Mouse (Mus musculus): ENCODE results near the gene Poln.

Poln gene

DNA sequence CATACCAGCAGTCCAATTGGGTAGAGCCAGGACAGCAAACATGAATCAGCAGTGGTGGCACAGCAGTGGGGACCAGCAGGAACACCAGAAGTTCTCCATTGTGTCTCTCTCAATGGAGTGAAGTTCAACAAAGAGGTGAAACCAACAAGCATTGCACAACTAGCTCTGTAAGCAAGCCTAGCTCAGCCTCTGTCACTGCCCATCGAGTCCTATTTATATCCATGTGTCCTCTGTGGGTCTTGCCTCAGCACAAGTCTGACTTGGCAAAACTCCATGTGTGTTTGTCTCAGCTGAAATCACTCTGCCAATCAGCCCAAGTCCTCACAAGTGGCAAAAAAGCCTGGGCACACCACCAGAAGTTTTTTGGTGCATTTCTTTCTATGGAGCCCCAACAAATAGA lies 63.6 kb downstream of the Poln start:
- DNase-seq (ENCODE audit: low spot score) = no peak

GRCm38 (mm10) chr5:34097333-34097732 lies 71.9 kb downstream of the Poln start:
- DNase-seq (ENCODE audit: low spot score) = no peak

DNA sequence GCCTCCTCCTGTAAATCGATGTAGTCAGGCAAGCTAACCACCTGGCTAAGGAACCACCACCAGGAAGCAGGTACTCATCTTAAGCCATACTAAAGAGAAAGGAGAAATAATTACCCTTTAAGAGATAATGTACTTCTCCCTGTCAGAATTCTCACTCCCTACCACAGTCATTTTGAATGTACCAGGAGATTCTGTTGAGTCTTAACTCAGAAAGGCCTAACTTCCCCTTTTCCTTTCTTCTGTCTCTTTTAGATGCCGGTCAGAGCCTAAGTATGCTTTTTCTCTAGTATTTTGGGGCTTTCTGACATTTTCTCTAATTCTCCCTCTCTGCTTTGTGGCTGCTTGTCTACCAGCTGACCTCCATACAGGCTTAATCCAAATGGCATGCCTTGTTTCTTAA lies 76.2 kb downstream of the Poln start:
- DNase-seq (ENCODE audit: low spot score) = no peak

DNA sequence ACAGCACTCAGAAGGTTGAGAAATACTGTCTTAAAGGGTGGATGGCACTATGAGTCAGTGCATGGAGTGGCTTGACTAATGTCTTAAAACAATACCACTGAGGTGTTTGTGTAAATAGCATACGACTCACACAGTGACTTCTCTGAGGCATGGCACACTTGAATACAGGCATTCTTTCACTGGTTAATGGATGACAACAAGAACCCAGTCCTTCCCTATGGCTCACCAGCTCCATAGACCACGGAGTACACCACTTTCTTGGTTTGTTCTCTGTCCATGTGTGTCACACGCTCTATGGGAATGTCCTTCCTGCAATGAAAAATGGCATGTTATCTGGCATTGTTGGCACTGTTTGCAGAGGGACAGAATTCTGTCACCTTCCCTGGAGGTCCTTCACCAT lies 136.7 kb downstream of the Poln start:
- DNase-seq (ENCODE audit: low spot score) = no peak

DNA sequence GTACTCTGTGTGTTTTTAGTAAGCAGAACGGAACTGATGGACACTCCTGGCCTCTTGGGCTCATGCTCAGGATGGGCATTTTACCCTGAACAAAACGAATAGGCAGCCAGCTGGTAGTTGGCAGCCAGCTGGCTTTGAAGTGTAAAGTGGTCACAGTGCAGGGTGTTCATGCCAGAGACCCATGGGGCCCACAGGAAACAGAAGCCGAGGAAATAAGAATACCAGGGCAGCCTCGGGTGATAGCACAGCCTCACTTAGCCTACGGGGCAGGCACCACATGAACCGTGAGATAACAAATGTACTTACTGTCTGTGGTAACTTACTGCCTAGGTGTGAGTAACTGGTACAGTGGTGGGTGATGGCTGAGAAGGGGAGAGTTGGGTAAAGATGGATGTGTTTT lies 138.2 kb downstream of the Poln start:
- no peak for DNase-seq (ENCODE audit: low spot score)

- DNase-seq (ENCODE audit: low spot score) = no peak
Measured at GRCm38 (mm10) chr5:34030101-34030500, 139.1 kb downstream of the Poln start.

DNA sequence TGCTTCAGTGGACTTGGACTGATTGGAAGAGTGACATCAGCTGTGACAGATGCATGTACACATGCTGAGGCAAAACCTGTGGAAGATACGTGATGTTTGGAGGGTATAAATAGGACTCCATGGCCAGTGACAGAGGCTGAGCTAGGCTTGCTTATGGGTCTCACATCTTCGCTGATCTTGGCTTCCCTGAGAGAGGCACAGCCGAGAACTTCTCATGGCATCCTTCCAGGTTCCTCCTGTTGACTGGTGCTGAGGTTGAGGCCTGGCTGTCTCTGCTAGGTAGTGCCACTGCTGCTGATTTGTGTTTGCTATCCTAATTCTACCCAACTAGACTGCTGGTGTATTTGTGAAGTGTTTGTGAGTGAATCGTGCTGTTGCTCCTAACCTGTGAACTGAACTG lies 150.3 kb downstream of the Poln start:
- DNase-seq (ENCODE audit: low spot score) = no peak

DNA sequence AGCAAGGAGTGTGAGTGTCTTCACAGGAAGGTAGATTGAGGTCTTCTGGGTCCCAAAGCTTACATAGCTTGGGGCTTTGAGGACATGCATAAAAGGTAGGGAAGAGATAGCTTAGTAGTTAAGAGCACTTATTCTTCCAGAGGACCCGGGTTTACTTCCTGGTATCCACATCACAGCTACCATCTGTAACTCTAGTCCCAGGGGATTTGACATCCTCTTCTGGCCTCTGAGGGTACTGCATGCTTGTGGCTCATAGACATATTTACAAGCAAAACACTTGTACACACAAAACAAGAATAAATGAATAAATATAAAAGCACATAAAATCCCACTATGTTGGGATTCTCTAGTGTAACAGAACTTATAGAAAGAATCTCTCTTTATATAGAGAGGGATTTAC lies 154.6 kb downstream of the Poln start:
- DNase-seq (ENCODE audit: low spot score) = no peak

GRCm38 (mm10) chr5:34007392-34007941 lies 161.8 kb downstream of the Poln start:
- no peak for DNase-seq (ENCODE audit: low spot score)

DNA sequence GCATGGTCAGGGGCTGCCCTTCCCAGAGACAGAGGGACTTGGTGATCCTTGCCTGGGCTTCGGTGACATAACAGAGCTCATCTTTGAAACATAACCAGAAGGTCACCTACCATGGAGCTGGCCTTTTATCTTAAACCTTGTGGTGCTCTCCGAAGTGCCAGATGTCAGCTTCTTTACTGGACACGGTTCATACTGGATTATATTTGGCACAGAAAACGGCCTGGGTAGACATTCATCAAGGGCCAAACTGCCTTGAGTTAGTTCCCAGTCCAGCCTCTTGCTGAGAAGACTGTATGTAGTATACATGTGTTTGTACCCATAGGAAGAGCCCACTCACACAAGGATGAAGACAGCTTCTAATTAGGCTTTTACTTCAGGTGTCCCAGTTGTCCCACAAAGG lies 162.4 kb downstream of the Poln start:
- no peak for DNase-seq (ENCODE audit: low spot score)

- DNase-seq (ENCODE audit: low spot score) = no peak
Measured at GRCm38 (mm10) chr5:34004618-34005017, 164.6 kb downstream of the Poln start.

- no peak for DNase-seq (ENCODE audit: low spot score)
Measured at GRCm38 (mm10) chr5:34002636-34003035, 166.6 kb downstream of the Poln start.

DNA sequence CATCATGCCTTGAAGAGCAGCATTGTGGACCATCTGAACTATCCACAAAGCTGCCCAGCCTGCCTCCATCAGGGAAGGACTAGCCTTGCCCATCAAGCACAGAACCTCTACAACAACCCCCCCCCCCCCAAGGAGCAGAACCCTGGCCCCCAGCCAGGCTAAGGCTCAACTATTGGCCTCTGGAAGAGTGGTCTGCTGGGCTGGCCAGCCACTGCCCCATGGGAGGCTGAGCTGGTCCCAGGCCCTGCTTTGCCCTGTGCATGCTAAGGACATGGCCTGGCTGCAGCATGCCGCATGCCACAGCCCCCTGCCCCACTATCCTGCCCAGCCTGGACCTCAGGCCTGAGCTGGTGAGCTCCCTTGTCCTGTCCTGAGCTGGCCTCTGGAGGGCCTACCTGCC lies 167.8 kb downstream of the Poln start:
- DNase-seq (ENCODE audit: low spot score) = no peak

DNA sequence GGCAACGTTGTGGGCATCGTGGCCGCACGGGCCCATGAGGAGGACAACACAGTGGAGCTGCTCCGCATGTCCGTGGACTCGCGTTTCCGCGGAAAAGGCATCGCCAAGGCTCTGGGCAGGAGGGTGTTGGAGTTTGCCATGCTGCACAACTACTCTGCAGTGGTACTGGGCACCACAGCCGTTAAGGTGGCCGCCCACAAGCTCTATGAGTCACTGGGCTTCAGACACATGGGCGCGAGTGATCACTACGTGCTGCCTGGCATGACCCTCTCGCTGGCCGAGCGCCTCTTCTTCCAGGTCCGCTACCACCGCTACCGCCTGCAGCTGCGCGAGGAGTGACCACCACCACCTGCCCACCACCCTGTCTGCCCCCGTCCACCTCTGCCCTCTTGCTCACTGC lies 168.4 kb downstream of the Poln start:
- DNase-seq (ENCODE audit: low spot score) = no peak

- DNase-seq (ENCODE audit: low spot score) = no peak
Measured at GRCm38 (mm10) chr5:33999466-34000090, 169.7 kb downstream of the Poln start.

GRCm38 (mm10) chr5:33998505-33998877 lies 170.8 kb downstream of the Poln start:
- DNase-seq (ENCODE audit: low spot score) = no peak

- DNase-seq (ENCODE audit: low spot score) = no peak
Measured at GRCm38 (mm10) chr5:33997829-33998504, 171.3 kb downstream of the Poln start.

DNA sequence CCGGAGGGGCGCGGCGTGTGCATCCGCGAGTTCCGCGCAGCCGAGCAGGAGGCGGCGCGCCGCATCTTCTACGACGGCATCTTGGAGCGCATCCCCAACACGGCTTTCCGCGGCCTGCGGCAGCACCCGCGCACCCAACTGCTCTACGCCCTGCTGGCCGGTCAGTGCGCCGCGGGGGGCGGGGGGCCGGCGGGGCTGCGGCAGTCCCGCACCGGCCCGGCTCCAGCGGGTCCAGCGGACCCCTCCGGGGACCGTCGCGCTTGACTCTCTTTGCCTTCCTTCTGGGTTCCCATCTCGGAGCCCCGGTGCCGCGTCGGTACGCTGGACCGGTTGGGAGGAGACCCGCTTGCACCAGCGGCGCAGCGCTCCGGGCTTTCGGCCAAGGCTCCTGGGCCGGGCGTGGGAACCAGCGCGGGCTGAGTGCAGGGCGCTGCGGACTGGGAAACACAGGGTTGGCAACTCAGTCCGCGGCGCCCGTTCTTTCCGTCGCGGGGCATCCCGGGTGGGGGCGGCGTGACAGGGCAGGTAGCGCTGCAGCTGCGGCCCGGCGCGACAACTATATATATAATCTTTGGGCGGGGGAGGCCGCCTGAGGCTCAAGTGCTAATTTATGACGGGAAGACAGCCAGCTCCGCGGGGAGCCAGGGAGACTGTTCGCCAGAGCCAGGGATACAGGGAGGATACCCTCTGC lies 172.1 kb downstream of the Poln start:
- DNase-seq (ENCODE audit: low spot score) = no peak

DNA sequence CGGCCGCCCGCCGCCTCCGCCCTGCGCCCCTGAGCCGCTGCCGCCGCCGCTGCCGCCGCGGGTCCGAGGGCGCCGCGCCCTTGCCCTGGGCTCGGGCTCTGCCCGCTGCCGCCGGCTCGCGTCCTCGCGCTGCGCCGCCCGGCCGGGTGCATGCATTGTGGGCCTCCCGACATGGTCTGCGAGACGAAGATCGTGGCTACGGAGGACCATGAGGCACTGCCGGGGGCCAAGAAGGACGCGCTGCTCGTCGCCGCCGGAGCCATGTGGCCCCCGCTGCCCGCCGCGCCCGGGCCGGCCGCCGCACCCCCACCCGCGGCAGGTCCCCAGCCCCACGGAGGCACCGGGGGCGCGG lies 172.6 kb downstream of the Poln start:
- no peak for DNase-seq (ENCODE audit: low spot score)

- DNase-seq (ENCODE audit: low spot score) = no peak
Measured at GRCm38 (mm10) chr5:33995843-33996693, 173.2 kb downstream of the Poln start, which contains the start of gene Nat8l. Nat8l (plus strand) TSS chr5:33995984.

DNA sequence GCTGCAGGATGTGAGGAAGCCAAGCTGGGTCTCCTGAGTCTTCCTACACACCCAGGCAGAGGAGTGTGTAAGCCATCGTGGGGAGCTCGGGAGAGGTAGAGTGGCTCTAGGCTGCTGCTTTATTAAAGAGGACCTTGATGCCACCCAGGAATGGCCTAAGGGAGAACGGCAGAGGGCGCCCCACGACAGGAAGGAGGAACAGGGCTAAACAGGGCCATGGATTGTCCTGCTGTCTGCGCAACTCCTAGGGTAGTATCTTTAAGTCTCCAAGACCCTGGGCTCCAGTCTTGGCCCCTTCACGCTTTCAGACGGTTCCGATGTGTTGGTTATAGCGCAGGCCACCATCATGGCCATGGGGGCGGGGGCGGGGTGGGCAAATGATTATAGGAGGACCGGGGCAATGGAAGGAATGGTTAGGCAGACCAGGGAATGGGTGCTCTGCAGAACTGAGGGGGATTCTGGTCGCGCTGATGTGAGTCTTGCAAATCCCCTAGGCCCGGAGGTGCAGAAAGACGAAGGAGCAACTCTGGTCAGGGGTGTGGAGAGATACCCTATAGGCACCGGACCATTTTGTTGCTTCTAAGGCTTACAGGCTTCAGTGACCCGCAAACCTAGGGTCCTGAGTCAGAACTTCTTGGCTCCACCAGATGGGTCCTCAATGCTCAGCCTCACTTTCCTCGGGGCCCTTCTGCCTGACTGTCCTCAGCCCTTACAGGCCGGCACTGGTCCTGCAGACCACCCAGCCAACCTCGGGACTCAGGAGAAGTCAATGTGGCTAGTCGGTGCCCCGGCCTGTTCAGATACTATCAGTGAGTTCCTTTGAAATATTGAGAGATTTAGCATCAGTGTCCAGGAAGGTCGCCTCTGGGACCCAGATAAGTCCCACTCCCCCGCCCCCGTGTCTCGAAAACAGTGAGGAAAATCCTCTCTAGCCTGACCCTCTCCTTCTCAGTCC lies 174.3 kb downstream of the Poln start:
- DNase-seq (ENCODE audit: low spot score) = peak; percentile 8

Data from urinary bladder, postnatal 10 days (tissue).